Mouse (Mus musculus): ENCODE data around the gene Rgl1.

DNA sequence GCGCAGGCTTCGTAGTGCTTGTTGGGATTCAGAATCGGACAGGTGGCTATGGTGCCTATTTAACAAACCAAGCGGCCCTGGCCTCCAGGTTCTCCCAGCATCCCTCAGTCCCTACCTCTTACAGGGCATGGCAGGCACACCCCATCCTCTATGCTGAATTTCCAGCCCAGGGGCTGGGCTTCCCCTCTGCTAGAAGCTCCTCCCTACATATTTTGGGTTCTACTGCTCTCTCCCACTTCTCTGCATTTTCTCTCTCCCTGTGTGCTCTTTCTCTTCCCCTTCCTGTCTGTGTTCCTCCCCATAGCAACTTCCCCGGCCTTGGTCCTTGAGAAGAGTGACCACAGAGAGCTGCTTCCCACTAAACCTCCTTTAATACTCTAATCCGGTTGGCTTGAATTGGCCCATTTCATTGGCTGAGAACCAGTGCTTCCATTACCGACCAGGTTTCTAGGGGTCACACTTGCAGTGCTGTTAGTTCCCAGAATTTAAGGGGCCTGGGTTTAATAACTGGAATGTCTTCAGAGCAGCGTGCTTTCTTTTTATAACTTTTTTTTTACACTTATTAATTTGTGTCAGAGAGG lies 30.6 kb upstream of the Rgl1 start:
- TF ChIP-seq CTCF (IDR thresholded peaks at IDR 0.05; ENCODE audit: extremely low read depth, insufficient read length, insufficient replicate concordance, low read depth, low read length) = no peak
- TF ChIP-seq POLR2A (IDR thresholded peaks at IDR 0.05; ENCODE audit: low read depth, low read length) = no peak
